Mouse (Mus musculus) heart, embryonic 11.5 days (tissue): ENCODE measurements at regions not wholly inside any gene's neighbourhood (a gene's known extent, or its start where the extent isn't known, plus 50 kb on each side); places are given as distances from the start of the nearest gene placed in this dataset.
"Not testable (repeated sequence)": the region's sequence is repeated elsewhere in the genome, so short reads cannot be mapped to it uniquely, and the experiment has no call there.

ENCODE experiments used
- ATAC-seq: fragments of 200-750 bp; cut with Nextera tagmentation; replicated peaks from 2 replicates; pipeline ENCODE4 v1.8.0; 2017; ENCODE audit warnings: moderate library complexity; ENCODE audit not compliant: insufficient number of reproducible peaks, low FRiP score, low TSS enrichment
- H3K27ac ChIP-seq: fragments of 300-500 bp; sonication (generic); 2 replicates; pipeline ENCODE4 v1.5.1; 2014; ENCODE audit warnings: mild to moderate bottlenecking, low read depth, low read length
- H3K27me3 ChIP-seq: fragments of 300-500 bp; sonication (generic); 2 replicates; pipeline ENCODE4 v1.6.1; 2014; ENCODE audit warnings: mild to moderate bottlenecking, low read length, mixed read lengths; ENCODE audit not compliant: control insufficient read depth, insufficient read depth
- H3K36me3 ChIP-seq: fragments of 300-500 bp; sonication (generic); 2 replicates; pipeline ENCODE4 v1.6.1; 2014; ENCODE audit warnings: mild to moderate bottlenecking, low read length, moderate library complexity, mixed read lengths; ENCODE audit not compliant: control insufficient read depth, insufficient read depth
- H3K4me1 ChIP-seq: fragments of 300-500 bp; sonication (generic); 2 replicates; pipeline ENCODE4 v1.6.1; 2014; ENCODE audit warnings: low read length; ENCODE audit not compliant: control insufficient read depth, insufficient read depth
- H3K4me2 ChIP-seq: fragments of 300-500 bp; sonication (generic); 2 replicates; pipeline ENCODE4 v1.6.1; 2014; ENCODE audit warnings: mild to moderate bottlenecking, moderate library complexity
- H3K4me3 ChIP-seq: fragments of 300-500 bp; sonication (generic); 2 replicates; pipeline ENCODE4 v1.5.1; 2014; ENCODE audit warnings: low read depth, low read length
- H3K9ac ChIP-seq: fragments of 300-500 bp; sonication (generic); 2 replicates; pipeline ENCODE4 v1.6.1; 2014; ENCODE audit warnings: mild to moderate bottlenecking, low read depth, low read length, moderate library complexity
- H3K9me3 ChIP-seq: fragments of 300-500 bp; sonication (generic); replicated peaks from 2 replicates; pipeline ENCODE4 v1.6.1; 2016; ENCODE audit warnings: low read length; ENCODE audit not compliant: control insufficient read depth
- WGBS: fragments of 180-500 bp; shearing (Covaris S2); extraction: QIAGEN DNeasy Blood & Tissue Kit; methylation state at CpG from one replicate; pipeline ENCODE4 v1.1.7; 2014; ENCODE audit not compliant: insufficient replicate concordance; 5-methylcytosine and 5-hydroxymethylcytosine counted together

- not testable (repeated sequence) for H3K4me1 ChIP-seq, ATAC-seq, H3K27ac ChIP-seq, H3K36me3 ChIP-seq, H3K4me2 ChIP-seq, H3K9me3 ChIP-seq, H3K4me3 ChIP-seq, H3K27me3 ChIP-seq, H3K9ac ChIP-seq
- no CpG with 5 or more reads among the region's 3 CpGs for WGBS
Observed at GRCm38 (mm10) chr14:53255962-53256361, 760.4 kb upstream of the Olfr1507 start.

DNA sequence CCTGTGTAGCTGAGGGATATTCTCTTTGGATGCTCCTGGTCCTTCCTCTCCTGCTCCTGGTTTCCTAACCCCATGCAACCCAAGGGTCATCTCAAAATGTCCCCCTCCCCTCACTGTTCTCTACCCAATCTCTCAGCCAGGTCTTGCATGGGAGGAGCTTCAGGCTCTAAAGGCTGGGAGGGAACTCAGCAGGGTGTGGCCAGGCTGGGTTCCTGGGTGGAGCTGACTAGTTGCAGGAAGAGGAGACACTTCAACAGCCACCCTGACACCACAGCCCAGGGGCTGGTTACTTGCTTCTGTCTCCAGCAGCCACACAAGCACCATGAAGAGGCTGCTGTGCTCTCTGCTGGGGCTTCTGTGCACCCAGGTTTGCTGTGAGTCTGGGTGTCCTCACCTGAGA lies 757.9 kb upstream of the Olfr1507 start:
- H3K36me3 ChIP-seq, ATAC-seq, H3K9ac ChIP-seq, H3K27ac ChIP-seq, H3K4me1 ChIP-seq, H3K9me3 ChIP-seq, H3K4me2 ChIP-seq, H3K27me3 ChIP-seq, H3K4me3 ChIP-seq: not testable (repeated sequence)

- not testable (repeated sequence) for H3K4me2 ChIP-seq, H3K27me3 ChIP-seq, H3K4me1 ChIP-seq, ATAC-seq, H3K9me3 ChIP-seq, H3K9ac ChIP-seq, H3K4me3 ChIP-seq, H3K36me3 ChIP-seq, H3K27ac ChIP-seq
- WGBS: no CpG with 5 or more reads among the region's 6 CpGs
Observed at GRCm38 (mm10) chr14:53231142-53231541, 735.6 kb upstream of the Olfr1507 start.

- not testable (repeated sequence) for H3K27me3 ChIP-seq, H3K4me1 ChIP-seq, H3K27ac ChIP-seq, H3K9ac ChIP-seq, H3K4me2 ChIP-seq, ATAC-seq, H3K36me3 ChIP-seq, H3K4me3 ChIP-seq, H3K9me3 ChIP-seq
- WGBS: no CpG with 5 or more reads among the region's 1 CpGs
Observed at GRCm38 (mm10) chr14:53224789-53225188, 729.2 kb upstream of the Olfr1507 start.

GRCm38 (mm10) chr14:53210554-53210953 lies 715.0 kb upstream of the Olfr1507 start:
- H3K4me3 ChIP-seq, H3K27me3 ChIP-seq, H3K36me3 ChIP-seq, H3K4me1 ChIP-seq, ATAC-seq, H3K4me2 ChIP-seq, H3K27ac ChIP-seq, H3K9ac ChIP-seq, H3K9me3 ChIP-seq: not testable (repeated sequence)
- WGBS: no CpG with 5 or more reads among the region's 3 CpGs

DNA sequence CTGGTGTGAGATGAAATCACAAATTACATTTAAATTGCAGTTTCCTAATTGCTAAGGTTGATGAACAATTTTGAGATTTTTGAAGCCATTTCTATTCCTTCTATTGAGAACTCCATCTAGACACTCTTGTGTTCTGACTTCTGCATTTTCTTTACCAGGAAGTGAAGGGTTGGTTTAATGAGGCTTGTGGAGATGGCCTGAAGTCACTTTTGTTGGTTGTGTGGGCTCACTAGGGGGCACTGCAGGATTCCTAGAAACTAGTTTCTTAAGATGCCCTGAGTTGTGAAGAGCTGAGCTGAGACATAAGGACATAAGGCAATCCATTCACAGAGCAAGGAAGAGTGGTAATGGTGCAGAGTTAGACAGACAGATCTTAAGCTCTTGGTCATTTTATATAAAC lies 713.7 kb upstream of the Olfr1507 start:
- H3K9ac ChIP-seq, H3K4me2 ChIP-seq, H3K4me1 ChIP-seq, H3K27me3 ChIP-seq, H3K27ac ChIP-seq, ATAC-seq, H3K9me3 ChIP-seq, H3K36me3 ChIP-seq, H3K4me3 ChIP-seq: not testable (repeated sequence)

DNA sequence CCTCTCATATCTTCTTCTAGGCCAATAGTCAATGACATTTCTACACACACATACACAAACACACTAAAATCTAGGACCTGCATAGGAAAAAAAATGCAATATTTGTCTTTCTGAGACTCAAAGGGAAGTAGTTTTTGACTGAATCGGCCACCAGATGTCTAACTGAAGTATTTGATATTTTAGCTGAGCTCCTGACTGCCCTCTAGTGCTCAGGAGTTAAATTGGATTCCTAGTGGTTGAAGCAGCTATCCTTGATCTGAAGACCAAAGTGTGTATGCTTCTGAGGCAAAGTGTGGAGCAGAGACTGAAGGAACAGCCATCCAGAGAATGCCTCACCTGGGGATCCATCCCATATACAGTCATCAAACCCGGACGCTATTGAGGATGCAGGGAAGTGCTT lies 695.4 kb upstream of the Olfr1507 start:
- not testable (repeated sequence) for H3K36me3 ChIP-seq, H3K9me3 ChIP-seq, H3K4me3 ChIP-seq, H3K27ac ChIP-seq, H3K4me2 ChIP-seq, ATAC-seq, H3K27me3 ChIP-seq, H3K9ac ChIP-seq, H3K4me1 ChIP-seq
- WGBS: no CpG with 5 or more reads among the region's 3 CpGs

DNA sequence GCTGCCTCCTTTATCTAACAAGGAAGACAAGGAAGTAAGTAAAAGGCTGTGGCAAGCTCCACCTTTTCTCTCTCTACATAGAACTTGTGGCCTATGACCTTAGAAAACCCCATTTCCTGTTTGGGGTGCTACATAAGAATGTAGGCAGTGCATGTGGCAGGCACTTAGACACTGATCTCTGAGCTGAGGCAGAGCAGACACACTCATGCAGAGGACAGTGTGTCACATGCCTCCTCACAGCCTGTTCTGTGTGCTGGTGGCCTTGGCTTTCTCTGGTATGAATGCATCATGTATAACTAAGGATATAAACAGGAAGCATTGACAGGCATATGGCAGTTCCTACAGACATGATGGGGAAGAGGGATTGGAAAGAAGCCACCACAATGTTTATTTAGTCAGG lies 678.5 kb upstream of the Olfr1507 start:
- not testable (repeated sequence) for H3K36me3 ChIP-seq, H3K27me3 ChIP-seq, H3K9me3 ChIP-seq, H3K9ac ChIP-seq, H3K4me3 ChIP-seq, H3K4me2 ChIP-seq, H3K27ac ChIP-seq, H3K4me1 ChIP-seq, ATAC-seq

DNA sequence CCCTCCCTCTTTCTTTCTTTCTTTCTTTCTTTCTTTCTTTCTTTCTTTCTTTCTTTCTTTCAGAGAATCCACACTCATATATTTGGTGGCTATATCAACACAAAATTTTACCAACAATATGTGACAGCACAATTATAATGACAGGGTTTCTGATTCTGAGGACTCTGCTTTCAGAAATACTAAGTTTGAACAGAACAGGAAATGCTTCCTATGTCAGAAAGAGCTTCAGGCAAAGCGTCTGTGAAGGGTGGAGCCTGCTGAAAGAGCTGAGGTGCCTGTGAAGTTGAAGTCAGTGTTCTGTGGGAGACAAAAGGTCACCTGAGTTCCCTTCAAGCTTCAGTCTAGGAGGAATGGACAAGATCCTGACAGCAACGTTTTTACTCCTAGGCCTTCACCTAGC lies 670.8 kb upstream of the Olfr1507 start:
- WGBS: no CpG with 5 or more reads among the region's 2 CpGs
- H3K9me3 ChIP-seq, H3K9ac ChIP-seq, H3K4me1 ChIP-seq, H3K36me3 ChIP-seq, H3K4me3 ChIP-seq, H3K27me3 ChIP-seq, H3K4me2 ChIP-seq, ATAC-seq, H3K27ac ChIP-seq: not testable (repeated sequence)
